Mouse (Mus musculus) forebrain, embryonic 14.5 days (tissue): ENCODE measurements around the gene Enah. TPM values are rescaled to one million over a fixed set of nuclear protein-coding genes. Genes with fewer than 3 reads are reported as not detected.
A peak's percentile ranks its signal among the peaks of the same experiment; 100 is the strongest.

Experiments
- ATAC-seq: fragments of 200-750 bp; cut with Nextera tagmentation; 2 replicates; pipeline ENCODE4 v1.8.0; 2017; ENCODE audit warnings: mild to moderate bottlenecking, moderate library complexity
- DNase-seq: peaks from one replicate; pipeline ENCODE4 v3.0.0-alpha.2; 2015; ENCODE audit warnings: low spot score
- H3K27ac ChIP-seq: fragments of 300-500 bp; sonication (generic); 2 replicates; pipeline ENCODE4 v1.5.1; 2014; ENCODE audit warnings: low read depth, mild to moderate bottlenecking, control low read depth, low read length, moderate library complexity
- H3K27me3 ChIP-seq: fragments of 300-500 bp; sonication (generic); replicated peaks from 2 replicates; pipeline ENCODE4 v1.6.1; 2014; ENCODE audit warnings: low read length, control low read depth, mixed read lengths; ENCODE audit not compliant: control insufficient read depth, insufficient read depth
- H3K36me3 ChIP-seq: fragments of 300-500 bp; sonication (generic); 2 replicates; pipeline ENCODE4 v1.6.1; 2014; ENCODE audit warnings: low read length, control low read depth; ENCODE audit not compliant: control insufficient read depth, insufficient read depth
- H3K4me1 ChIP-seq: fragments of 300-500 bp; sonication (generic); 2 replicates; pipeline ENCODE4 v1.6.1; 2014; ENCODE audit warnings: antibody characterized with exemption, low read length, control low read depth; ENCODE audit not compliant: control insufficient read depth, insufficient read depth
- H3K4me2 ChIP-seq: fragments of 300-500 bp; sonication (generic); 2 replicates; pipeline ENCODE4 v1.6.1; 2014; ENCODE audit warnings: mild to moderate bottlenecking, control low read depth, low read length
- H3K4me3 ChIP-seq: fragments of 300-500 bp; sonication (generic); 2 replicates; pipeline ENCODE4 v1.5.1; 2014; ENCODE audit warnings: low read depth, low read length, control low read depth
- H3K9ac ChIP-seq: fragments of 300-500 bp; sonication (generic); 2 replicates; pipeline ENCODE4 v1.6.1; 2014; ENCODE audit warnings: mild to moderate bottlenecking, low read length, control low read depth, moderate library complexity
- H3K9me3 ChIP-seq: fragments of 300-500 bp; sonication (generic); replicated peaks from 2 replicates; pipeline ENCODE4 v1.6.1; 2016; ENCODE audit warnings: low read length, control low read depth, mixed read lengths; ENCODE audit not compliant: control insufficient read depth
- WGBS: fragments of 180-500 bp; shearing (Covaris S2); extraction: QIAGEN DNeasy Blood & Tissue Kit; methylation state at CpG from one replicate; pipeline ENCODE4 v1.1.7; 2014; 5-methylcytosine and 5-hydroxymethylcytosine counted together
- polyA plus RNA-seq: library from polyadenylated mRNA; unstranded; fragments of >200 nt; fragmentation: Nextera tagmentation; extraction: Ambion mirVana; gene quantifications from 2 replicates; pipeline ENCODE4 v1.2.1, GENCODE M21; 2014

Enah gene
- 19.9 and 24.7 TPM in 2 replicates for polyA plus RNA-seq

DNA sequence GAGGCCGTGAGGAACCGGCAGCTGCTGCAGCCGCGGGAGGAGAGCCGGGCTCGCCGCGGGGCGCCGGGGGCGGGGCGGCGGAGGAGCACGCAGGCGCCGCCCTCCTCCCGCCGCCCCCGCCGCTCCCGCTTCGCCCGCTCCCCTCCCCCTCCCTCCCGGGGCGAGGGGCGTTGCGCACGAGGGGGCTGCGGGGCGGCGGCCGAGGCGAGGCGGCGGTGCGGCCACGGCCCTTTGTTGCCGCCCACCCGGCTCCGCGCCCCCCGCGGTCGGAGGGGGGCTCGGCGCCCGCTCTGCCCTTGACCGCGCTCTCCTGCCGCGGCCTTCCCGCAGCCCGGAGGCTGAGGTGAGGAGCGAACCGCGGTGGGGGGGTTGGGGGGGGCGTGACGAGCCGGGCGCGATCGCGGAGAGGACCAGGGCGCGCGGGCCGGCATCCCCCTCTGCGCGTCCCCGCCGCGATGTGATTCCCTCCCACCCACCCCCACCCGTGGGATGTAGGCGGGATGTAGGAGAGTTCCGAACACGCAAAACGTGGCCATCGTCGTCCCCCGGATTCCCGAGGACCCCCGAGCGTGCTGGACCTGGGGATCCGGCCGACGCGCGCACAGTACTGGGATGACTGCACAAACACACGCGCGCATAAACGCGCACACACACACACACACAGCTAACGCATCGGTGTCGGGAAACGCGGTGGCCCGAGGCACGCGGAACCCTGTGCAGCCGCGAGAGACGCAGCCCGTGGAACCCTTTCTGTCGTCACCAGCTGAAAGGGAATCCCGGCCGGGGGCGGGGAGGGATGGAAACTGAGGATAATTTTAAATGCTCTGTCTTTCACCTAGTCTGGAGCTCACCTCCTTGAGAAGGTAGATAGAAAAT lies at the start of gene Enah:
Enah (minus strand) TSS at position 65 of the 876 bp plus-strand sequence.
- ATAC-seq = peak; percentile 78
- DNase-seq = peak; percentile 91
- H3K27ac ChIP-seq = peak within 1 kb of the TSS; percentile 99
- peak within 1 kb of the TSS; percentile 89 for H3K4me3 ChIP-seq
- H3K36me3 ChIP-seq = peaks cover 5% of the 10 kb centered on the region; the same call in 1 of the 2 replicates
- H3K9me3 ChIP-seq = no peaks in the 10 kb centered on the region
- peak within 1 kb of the TSS; percentile 97 for H3K9ac ChIP-seq
- H3K4me2 ChIP-seq = peak within 1 kb of the TSS; percentile 74
- peaks cover 15% of the 10 kb centered on the region for H3K4me1 ChIP-seq
- no peaks in the 10 kb centered on the region for H3K27me3 ChIP-seq
- under 1% methylated on average over 58 of the region's 109 CpGs for WGBS

DNA sequence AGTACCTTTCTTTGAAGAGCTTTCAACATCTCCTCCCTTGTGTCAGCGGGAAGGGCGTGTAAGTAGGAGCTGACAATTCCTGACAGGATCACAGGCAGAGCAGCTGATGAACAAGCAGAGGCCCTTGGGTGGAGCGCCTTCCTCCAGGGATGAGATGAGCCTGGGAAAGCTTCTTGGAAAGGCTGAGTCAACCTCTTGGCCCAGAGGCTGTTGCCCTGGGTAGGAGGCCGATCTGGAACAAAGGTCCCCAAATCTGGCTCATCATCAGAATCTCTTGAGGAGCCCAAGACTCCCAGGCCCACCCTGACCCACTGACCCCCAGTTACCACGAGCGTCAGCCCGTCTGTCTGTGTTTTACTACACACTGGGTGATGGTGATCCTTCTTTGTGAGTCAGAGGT lies 48.3 kb upstream of the Enah start:
- Histone ChIP-seq H3K36me3 (no peaks in the 10 kb centered on the region), H3K4me3 (no peak overlapping the region), H3K27me3 (no peaks in the 10 kb centered on the region), H3K9ac (no peak overlapping the region), H3K9me3 (no peaks in the 10 kb centered on the region), H3K4me1 (no peaks in the 10 kb centered on the region), H3K4me2 (no peak overlapping the region), H3K27ac (no peak overlapping the region)
- 90% methylated on average over 7 of the region's 7 CpGs for WGBS
- ATAC-seq (no peak), DNase-seq (no peak)

DNA sequence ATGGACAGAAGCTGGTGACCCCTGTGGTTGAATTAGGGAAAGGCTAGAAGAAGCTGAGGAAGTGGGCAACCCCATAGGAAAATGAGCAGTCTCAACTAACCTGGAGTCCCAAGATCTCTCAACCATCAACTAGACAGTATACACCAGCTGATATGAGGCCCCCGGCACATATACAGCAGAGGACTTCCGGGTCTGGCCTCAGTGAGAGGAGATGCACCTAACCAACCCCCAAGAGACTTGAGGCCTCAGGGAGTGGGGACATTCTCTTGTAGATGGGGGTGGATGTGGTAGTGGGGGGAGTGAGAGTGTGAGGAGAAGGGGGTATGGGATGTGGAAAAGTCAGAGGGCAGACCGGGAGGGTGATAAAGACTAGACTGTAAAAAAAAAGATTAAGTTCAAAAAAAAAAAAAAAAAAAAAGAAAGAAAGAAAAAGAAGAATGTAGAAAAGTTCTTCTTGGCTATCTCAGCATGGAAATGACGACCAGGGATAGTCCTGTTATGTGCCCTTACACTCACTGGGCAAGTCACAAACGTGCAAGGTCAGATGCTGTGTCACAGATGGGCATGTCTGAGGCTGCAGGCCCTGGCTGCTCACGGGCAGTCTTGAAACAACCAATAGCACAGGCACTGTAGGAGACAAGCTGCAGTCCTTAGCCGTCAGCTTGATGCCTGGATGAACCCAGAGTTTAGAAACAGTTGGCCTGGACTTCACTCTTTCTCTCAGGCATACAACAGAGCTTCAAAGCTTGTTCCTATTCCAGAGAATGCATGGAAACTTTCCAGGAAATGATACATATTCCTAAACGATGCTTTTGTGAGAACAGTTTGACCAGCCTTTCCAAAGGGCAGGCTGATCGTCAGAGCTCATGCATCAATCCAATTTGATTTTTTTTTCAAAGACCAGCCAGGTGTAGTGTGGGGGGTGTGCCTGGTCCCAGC lies 47.0 kb upstream of the Enah start:
- Histone ChIP-seq H3K27ac (no peak overlapping the region), H3K4me1 (no peaks in the 10 kb centered on the region), H3K36me3 (no peaks in the 10 kb centered on the region), H3K9ac (no peak overlapping the region), H3K4me3 (no peak overlapping the region), H3K27me3 (no peaks in the 10 kb centered on the region), H3K4me2 (no peak overlapping the region), H3K9me3 (no peaks in the 10 kb centered on the region)
- WGBS = 68% methylated on average over 9 of the region's 9 CpGs
- DNase-seq (no peak), ATAC-seq (no peak)

DNA sequence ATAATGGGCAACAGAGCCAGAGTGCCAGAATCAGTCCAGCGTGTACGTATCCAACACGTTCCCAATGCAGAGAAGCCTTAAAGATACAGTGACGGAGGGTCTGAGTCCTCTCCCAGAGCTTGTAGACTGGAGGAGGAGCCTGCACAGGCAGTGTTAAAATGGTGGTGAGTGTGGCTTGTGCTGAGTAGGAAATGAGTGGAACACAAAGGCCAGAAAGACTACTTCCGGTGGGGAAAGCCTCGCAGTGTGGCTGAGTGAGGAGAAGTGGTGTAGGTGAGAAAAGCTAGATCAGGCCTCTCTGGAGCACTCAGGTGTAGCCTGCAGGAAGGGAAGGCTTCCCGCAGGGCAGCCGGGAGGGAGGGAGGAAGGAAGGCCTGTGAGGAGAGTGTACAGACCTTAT lies 43.9 kb upstream of the Enah start:
- DNase-seq (no peak), ATAC-seq (no peak)
- Histone ChIP-seq H3K36me3 (no peaks in the 10 kb centered on the region), H3K9ac (no peak overlapping the region), H3K4me2 (no peak overlapping the region), H3K4me1 (no peaks in the 10 kb centered on the region), H3K27ac (no peak overlapping the region), H3K4me3 (no peak overlapping the region), H3K9me3 (no peaks in the 10 kb centered on the region), H3K27me3 (no peaks in the 10 kb centered on the region)
- 83% methylated on average over 8 of the region's 8 CpGs for WGBS

DNA sequence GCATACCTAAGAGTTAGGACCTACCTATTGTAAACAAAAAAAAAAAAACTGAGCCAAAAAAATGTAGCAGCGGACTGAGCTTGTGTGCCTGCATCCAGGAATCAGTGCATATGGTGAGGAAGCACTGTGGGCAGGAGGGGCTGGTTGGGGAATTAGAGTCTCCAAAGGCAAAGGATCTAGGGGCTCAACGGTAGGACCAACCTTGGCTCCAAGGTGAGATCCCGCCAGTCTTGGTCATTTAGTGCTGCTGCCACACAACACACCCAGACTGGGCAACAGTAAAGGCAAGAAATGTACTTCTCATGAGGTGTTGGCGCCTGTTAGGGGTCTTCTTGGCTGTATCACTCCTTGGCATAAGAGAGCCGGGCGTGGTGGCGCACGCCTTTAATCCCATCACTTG lies 43.0 kb upstream of the Enah start:
- ATAC-seq = no peak

DNA sequence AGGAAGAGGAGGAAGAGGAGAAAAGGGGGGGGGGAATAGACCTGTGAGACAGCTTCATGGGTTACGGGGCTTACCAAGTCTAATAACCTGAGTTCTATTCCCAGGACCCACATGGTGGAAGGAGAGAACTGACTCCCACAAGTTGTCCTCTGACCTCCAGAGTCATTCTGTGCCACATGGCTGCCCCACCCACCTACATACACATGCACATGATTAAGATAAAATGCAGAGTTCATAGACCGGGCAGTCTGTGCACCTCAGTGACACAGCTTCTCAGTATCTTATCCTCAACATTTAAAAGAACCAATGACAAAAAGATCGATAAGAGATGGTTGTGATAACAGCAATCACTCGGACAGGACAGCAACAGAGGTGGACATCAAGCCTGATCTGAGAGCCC lies 41.4 kb upstream of the Enah start:
- H3K27ac ChIP-seq = no peak overlapping the region
- no peak overlapping the region for H3K4me3 ChIP-seq
- no peak for ATAC-seq
- H3K9ac ChIP-seq = no peak overlapping the region
- WGBS = 95% methylated on average over 4 of the region's 4 CpGs
- H3K4me2 ChIP-seq = no peak overlapping the region
- no peaks in the 10 kb centered on the region for H3K27me3 ChIP-seq
- H3K36me3 ChIP-seq = no peaks in the 10 kb centered on the region
- no peak for DNase-seq
- H3K4me1 ChIP-seq = no peaks in the 10 kb centered on the region
- no peaks in the 10 kb centered on the region for H3K9me3 ChIP-seq

More for the DNA sequence above, 43.0 kb upstream of the Enah start:
- H3K9ac ChIP-seq = no peak overlapping the region
- H3K27me3 ChIP-seq = no peaks in the 10 kb centered on the region
- no peak for DNase-seq
- no peak overlapping the region for H3K4me3 ChIP-seq
- no peak overlapping the region for H3K27ac ChIP-seq
- no peaks in the 10 kb centered on the region for H3K4me1 ChIP-seq
- no peaks in the 10 kb centered on the region for H3K9me3 ChIP-seq
- no peak overlapping the region for H3K4me2 ChIP-seq
- WGBS = 95% methylated on average over 8 of the region's 8 CpGs
- no peaks in the 10 kb centered on the region for H3K36me3 ChIP-seq

DNA sequence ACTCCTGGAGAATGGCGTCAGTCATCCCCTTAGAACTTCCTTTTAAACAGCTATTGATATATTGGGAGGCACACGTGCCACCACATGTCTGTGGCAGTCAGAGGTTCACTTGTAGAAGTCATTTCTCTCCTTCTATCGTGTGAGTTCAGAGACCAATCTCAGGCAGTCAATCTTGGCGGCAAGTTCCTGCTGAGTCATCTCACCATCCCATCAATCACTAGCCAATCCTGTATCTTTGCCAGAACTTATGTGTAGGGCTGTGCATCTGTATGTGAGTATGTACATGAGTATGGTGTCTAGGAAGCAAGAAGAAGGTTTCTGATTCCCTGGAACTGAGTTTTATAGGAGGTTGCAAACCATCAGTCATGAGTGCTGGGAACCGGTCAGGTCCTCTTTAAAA lies 40.0 kb upstream of the Enah start:
- ATAC-seq (no peak), DNase-seq (no peak)
- Histone ChIP-seq H3K9me3 (no peaks in the 10 kb centered on the region), H3K27ac (no peak overlapping the region), H3K4me1 (no peaks in the 10 kb centered on the region), H3K9ac (no peak overlapping the region), H3K4me2 (no peak overlapping the region), H3K4me3 (no peak overlapping the region), H3K27me3 (no peaks in the 10 kb centered on the region), H3K36me3 (no peaks in the 10 kb centered on the region)
- WGBS = 85% methylated on average over 5 of the region's 5 CpGs

DNA sequence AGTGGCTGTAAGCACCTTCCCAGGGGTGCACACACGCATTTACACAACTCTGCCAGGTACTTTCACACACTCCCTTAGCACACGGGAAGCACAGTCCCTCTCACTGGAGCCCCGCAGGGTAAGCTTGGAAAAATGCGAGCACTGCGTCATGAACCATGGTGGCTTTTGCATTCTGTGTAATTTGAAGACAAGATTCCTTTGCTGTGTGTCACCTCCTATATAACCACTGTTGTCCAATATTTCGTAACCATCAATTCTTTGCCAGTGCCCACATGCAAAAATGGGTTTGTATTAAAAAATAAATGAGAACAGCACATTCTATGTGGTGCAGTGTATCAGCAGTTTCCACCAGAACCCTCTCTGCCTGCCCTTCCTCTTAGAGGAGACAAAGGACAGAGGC lies 38.2 kb upstream of the Enah start:
- H3K9me3 ChIP-seq = no peaks in the 10 kb centered on the region
- H3K27ac ChIP-seq = no peak overlapping the region
- H3K4me1 ChIP-seq = no peaks in the 10 kb centered on the region
- no peak overlapping the region for H3K9ac ChIP-seq
- no peak overlapping the region for H3K4me3 ChIP-seq
- no peaks in the 10 kb centered on the region for H3K27me3 ChIP-seq
- no peaks in the 10 kb centered on the region for H3K36me3 ChIP-seq
- 80% methylated on average over 6 of the region's 6 CpGs for WGBS
- ATAC-seq (no peak), DNase-seq (no peak)
- no peak overlapping the region for H3K4me2 ChIP-seq
